Mouse (Mus musculus) MEL-GATA-1-ER (cell line): ENCODE measurements at regions not wholly inside any gene's neighbourhood (a gene's known extent, or its start where the extent isn't known, plus 50 kb on each side); places are given as distances from the start of the nearest gene placed in this dataset.

Source experiments
- DNase-seq: peaks from one replicate; pipeline ENCODE4 v3.0.0-alpha.2; 2012; ENCODE audit warnings: low read depth; ENCODE audit errors: extremely low read depth

DNA sequence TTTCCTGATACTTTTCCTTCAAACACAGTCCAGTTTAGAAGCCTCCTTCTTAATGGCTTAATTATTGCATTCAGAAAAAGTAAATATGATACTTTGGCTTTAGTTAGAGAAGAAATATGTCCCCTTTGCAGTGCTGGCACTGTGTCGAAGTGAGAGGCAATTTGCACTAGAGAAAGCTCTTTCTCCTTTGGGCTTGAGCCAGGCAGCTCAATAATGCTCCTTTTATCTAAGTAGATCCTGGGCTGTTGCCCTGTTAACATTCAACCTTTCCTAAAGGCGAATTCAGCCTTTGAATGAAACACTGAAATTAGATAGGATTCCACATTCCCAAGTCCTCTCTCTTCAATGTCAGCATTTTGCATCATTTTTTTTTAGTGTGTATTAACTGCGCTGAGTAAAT lies 386.5 kb downstream of the Epha4 start:
- no peak for DNase-seq

DNA sequence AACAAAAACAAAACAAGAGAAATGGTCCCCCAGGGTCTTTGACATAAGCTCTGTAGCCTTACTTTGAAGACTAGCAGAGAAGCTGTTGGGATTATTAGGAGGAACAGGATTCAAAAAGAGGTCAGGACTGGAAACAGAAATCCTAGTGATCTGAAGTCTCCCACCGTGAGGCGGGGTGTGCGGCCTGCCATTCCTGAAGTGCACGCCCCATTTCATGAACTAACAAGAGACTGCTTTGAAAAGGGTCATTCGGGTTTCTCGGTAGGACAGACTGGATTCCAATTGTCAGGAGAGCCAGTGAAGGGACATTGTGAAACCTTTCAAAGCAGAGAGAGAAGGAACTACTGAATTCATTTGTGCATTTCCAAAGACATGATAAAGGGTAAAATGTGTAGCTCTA lies 377.2 kb downstream of the Epha4 start:
- no peak for DNase-seq

DNA sequence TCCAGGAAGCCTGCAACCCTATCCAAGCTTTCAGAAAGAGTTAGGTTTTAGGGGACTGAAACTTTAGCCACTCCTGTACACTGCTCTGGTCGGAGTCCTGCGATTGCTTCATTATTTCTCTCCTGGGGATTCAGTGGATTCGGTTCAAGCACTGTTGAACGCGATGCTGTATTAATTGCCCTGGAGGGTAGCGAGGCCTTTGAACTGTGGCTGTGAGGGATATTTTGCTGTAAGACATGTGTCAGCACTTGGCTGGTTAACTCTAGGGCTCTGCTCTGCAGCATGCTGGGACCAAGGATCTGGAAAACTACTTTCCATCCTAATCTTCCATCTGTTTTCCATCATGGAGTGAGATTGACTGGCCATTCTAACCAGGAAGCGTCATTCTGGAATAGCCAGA lies 374.0 kb downstream of the Epha4 start:
- no peak for DNase-seq

DNA sequence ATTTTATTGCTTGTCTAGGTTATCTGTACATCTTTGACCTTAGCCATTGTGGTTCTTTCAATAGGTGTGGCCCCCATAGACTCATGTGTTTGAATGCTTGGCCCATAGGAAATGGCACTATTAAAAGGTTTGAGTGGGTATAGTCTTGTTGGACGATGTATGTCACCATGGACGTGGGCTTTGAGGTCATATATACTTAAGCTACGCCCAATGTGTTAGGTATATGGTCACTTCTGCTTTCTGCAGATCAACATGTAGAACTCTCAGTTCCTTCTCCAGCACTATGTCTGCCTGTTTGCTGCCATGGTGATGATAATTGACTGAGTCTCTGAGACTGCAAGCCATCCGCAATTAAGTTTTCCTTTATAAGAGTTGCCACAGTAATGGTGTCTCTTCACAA lies 366.8 kb downstream of the Epha4 start:
- no peak for DNase-seq

DNA sequence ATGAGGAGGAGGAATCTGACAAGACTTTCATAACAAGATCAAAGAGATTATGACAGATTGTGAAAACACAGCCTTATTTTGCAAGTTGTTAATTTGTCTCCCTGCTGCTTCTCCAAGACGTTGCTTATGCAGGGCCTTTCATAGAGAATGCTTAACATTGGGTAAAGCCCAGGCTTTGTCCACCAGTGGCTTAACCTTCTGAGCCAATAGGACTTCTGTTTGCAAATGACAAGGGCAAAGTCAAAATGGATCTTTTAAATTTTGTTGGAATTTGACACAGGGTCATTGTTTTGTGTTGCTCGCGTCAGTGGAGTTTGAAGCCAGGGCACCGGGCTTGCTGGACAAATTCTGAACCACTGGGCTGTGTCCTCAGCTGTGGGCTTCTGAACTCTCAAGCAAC lies 346.6 kb downstream of the Epha4 start:
- no peak for DNase-seq

DNA sequence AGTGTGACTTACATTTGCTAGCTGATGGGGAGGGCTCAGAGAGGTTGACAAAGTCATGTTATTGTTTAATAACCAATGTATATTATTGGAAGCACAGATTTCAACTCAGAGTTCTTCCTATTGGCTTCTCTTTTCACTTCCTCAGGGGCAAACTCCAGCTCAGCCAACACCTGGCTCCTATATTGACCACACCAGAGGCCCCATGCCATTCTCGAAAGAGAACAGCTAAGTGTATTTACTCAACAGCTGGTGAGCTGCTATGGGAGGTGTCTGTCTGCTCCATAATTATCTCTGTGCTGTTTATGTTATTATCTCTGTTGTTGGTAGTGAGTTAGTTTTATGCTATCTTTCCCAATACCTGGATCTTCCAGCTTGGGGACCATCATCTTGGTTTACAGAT lies 342.4 kb downstream of the Epha4 start:
- DNase-seq, result no peak

DNA sequence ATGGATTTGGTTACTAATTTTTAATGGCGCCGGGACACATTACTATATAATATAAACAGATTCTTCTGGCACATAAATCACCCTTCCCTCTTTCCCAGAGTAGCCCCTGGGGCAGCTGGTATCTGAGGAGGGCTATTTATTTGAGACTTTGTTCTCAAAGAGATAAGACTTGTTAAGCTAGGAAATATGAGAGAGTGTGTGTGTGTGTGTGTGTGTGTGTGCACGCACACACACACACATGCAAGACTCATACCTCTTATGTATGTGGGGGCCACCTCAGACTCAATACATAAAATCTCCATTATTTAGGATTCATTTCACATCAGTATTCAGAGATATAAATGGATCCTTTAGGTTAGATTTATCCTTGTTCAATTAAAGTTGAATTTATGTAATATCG lies 340.1 kb downstream of the Epha4 start:
- no peak for DNase-seq

DNA sequence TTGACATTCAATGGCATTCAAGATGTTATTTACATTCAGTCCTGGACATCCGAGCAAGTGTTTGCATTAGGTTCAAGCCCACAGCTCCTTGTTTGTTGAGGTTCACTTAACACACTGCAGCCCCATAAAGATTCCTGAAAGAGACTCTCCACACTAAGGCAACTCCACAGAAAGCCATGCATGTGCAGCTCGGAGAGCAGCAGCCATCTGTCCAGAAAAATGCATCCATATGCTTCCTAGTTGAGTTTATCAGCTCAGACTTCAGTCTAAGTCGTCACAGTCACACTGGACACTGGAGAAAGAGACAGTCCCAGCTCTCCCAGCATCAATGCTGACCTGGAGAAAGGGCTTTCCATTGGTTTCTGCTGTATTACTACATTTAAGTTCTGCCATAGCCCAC lies 339.7 kb downstream of the Epha4 start:
- no peak for DNase-seq

DNA sequence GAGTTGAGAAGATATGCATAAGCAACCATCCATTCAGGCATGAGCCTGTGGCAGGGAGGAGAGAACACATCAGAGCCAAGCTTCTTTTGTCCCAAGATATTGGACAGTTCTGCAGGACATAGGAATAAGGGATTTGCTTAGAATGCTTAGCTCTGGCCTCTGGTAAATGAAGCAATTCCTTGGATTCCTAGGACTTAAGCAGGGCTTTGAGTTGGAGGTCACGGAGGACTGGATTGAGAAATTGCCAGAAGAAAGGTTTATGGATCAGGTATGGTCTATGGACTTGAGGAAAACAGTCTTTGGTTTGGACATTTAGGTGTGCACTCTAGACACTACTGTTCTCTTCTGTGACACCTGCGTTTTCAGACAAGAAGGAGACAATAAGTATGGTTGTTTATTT lies 338.4 kb downstream of the Epha4 start:
- no peak for DNase-seq

DNA sequence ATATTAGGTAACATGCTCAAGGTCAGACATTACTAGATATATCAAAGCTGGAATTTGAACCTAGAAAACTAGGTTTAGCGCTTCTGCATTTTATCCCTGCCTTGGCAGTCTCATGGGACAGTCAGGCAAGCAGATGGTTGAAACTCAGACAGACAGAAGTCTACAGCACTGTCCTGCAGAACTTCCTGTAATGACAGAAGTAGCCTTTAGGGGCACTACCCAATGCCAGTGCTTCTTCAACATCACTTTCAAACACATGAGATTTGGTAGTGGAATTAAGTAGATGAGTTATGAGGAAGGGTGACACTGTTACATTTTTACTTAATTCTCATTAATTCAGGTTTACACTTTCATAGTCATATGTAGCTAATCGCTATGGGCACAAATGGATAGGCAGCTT lies 330.9 kb downstream of the Epha4 start:
- no peak for DNase-seq

DNA sequence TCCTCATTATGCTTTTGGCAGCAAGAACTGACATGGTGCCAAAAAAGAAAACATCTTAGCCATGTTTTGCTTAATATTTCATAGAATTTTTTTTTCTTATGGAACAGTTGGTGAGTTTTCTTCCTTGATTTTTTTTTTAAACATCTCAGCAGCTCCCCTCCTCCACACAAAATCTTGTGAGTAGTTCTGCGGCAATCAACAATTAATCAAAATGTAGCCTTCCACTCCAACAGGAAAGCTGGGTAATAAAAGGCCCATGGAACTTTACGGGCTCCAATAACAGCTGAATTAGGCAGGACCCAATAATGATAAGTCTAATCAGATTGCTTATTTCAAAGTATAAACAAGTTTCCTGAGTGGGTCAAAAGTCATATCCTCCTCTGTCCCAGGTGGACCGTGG lies 324.7 kb downstream of the Epha4 start:
- no peak for DNase-seq

DNA sequence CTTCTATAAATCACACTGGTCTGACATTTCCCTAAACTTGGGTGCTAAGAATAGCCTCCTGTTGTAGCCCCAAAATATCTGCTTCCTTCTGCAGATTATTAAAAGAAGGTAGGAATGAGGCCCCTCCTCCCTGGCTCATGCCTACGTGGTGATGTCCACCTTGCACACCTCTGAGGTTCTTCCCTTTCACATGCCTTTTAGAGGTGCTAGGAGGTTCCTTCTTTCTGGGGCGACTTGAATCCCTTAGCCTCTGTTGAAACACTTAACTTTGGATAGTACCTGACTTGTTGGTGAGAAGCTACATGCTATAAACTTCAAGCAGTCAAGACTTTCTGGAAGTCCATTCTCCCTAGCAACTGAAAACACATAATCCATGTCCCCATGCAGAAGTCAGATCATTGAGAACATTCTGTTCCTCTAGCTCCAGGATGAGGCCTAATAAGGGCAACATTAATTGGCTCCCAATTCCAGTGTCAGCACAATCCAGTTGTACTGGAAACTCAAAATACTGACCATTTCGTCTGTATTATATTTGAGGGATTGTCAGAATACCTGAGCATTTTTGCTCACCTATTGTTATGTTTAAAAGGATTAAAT lies 313.5 kb downstream of the Epha4 start:
- DNase-seq, result no peak

DNA sequence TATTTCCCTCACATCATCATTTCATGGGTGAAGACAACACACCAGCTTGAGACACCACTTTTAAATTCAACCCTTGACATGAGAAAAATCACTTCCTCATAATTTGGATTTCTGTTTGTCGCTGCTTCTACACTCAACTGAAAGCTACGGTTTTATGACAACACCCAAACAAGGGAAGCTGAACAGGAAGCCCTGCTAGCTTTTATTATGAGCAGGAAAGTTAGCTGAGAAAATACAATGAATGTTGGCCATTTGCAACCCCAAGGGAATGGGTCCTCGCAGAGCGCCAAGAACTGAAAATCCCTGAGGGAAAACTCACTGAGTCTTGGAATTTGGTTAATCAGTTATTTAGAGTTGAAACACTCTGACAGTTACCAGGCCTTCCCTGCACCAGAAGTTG lies 311.9 kb downstream of the Epha4 start:
- DNase-seq, result no peak

DNA sequence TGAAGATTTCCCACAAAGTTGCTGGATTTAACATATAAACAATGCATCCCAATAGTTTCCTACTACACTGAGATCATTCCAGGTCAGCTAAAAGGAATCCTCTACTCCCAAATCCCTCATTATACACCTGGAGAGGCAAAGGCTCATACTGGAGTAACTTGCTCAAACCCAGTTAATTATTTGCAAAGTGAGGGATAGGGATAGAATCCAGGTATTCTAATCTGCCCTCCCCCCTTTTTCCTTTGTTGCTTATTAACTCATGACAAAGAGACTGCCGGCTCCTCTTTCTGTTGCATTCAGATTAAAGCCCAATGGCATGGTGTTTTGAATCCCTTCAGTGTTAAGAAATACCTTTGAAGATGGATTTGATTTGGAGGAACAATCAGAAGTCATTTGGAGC lies 308.4 kb downstream of the Epha4 start:
- no peak for DNase-seq

DNA sequence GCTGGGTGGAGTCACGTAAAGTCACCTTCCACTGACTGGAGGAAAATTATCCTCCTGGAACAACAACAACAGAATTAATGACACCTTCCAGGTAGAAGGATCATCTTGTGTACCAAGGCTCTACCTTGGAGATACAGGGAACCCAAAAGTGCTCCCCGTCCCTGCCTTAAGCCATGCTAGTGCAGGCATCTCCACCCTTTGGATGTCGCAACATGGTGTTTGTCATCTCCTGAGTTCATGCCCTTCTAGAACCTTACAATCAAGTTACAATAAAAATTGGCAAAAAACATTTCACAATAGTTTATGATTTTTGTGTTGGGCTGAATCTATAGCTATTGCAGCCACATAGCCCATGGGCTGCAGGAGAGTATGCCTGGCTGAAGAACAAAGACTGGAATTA lies 305.5 kb downstream of the Epha4 start:
- no peak for DNase-seq

DNA sequence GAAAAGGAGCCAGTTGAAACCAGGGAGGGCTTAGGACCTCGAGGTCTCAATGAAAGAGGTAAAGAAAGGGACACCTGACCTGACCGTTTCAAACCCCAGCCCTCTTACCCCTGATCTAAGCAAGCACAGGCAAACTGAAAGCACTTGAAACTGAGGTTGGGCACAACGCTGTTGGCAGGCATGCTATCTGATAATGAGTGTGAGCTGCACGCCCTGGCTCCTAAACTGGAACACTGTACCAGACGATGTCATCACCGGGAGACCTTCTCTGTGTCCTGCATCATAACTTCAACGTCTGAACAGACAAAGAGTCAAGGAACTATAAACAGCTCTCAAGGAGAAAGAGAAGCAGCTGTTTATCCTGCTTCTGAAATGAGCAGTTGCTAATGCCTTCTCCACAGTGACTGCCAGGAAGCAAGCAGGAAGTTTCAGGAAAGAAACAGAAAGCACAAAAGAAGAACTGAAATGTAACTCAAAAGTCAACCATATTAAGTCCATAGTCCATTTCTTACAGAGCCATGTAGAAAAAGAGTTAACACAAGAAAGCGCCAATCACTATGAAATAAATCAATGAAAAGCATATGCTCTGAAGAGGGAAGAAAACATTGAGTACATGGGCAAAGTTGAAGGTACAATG lies 301.3 kb downstream of the Epha4 start:
- no peak for DNase-seq

DNA sequence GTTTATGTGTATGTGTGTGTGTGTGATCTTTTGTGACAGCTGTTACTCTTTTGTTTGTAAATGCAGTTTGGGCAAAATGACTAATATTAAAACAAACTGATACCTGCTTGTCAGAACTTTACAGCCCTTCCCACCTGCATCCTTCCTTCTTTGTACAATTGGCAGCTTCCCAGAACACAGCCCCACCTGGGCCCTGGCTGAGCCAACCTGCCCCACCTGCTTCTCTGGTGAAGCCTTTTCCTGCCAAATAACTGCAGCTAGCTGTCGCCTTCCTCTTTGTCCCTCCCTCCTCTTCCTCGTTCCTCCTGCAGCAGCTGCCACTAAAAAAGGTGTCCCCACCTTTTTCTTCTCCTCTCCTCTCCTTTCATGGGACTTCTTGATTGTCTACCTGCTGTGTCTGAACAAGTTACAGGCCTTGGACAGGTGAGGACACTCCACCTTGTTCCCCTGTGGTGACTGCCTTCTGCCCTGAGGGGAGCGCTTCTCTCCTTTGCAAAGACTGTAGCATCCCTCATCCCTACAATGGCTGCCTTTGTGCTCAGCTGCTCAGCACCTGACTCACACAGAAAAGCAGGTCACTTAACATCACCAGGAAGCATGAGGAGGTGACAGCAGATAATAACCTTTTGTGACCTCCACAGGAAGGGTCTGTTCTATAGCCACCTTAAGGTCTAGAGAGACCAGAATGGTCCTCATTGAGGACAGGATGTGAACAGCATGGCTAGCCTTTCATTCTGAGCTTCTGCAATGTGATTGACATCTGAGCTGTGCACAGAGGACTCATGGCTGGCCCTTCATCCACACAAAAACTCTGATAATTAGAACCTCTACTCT lies 295.2 kb downstream of the Epha4 start:
- DNase-seq, result no peak

DNA sequence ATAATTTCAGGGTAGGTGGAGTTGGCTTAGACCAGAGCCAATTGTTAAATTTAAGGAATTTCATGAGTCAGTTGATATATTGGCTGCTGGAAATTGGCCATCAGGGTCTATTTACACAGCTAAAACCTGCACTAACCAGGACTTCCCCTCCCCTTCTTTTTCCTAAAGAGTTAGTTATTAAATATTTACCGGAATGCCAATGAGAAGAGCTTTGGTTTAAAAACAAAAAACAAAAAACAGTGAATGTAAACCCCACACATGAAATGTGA lies 294.6 kb downstream of the Epha4 start:
- no peak for DNase-seq

DNA sequence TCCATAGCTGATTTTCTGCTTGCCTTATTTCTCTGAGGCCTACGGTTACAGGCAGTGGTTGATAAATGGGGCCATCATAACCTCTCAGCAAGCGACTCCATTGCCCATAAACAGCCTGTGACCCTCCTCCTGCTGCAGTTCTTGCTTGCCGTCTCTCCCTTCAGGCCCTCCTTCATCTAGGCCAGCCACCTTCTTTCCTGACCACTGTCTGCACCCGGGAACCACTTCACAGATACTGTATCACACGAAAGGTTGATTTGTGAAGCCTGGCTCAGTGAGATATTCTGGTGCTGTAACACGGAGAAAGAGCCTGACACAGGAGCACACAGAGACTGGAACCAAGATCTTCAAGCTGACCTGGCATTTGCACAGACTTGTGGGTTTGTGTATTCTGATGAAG lies 294.1 kb downstream of the Epha4 start:
- no peak for DNase-seq

DNA sequence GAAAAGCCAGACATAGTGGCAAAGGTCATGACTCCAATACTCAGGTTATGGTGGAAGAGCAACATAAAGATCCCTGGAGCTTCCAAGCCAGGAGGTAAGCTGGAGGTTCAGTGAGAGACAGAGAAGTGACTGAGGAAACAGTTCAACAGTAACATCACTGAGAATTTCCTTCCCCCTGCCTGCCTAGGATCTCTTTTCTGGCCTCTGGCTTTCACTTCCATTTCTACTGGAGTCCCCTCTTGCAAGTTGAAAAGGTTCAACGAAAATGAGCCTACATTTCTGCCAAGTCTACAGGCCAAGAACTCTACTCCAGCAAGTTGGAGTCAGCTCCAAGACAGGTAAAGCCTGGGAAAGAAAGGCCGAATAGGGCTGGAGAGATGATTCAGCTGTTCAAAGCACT lies 293.0 kb downstream of the Epha4 start:
- DNase-seq, result no peak

DNA sequence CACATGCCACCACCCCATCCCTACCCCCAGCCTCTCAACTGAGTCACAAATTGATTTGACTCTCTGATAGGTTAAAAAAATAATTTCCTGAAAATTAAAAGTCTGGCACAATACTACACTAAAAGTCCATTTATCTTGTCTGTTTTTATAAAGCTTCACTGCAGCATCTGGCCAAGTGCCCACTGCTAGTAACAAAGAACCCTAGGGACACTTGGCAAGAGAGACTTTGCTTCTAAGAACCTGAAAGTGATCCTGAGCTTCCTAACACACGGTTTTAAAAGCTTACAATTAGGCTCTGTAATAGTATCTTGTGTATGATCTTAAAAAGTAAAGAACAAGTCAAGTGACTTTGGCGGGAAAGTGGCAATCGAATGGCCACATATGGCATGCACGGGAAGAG lies 288.3 kb downstream of the Epha4 start:
- no peak for DNase-seq

DNA sequence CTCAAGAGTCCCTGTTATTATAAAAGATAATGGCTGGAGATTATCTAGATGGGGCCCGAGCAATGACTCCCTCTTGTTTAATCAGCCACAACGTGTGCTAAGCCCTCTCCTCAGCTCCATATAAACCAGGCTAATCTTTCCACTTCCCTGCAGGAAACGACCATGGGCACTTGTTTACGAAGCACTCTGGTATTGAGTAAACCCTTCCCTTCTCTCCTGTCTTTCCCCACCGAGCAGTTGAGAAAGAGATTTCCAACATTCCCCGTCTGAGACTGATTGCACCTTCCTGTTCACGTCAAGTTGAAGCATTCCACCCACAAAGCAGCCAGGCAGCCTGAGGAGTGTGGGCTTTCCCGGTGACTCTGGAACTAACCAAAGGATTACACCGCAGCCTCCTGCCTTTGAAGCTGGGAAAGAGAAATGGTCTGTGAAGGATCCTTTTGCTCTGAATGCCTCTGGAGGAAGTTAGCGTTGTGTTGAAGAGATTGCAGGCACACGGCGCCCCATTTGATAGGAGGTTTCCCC lies 287.8 kb downstream of the Epha4 start:
- no peak for DNase-seq

DNA sequence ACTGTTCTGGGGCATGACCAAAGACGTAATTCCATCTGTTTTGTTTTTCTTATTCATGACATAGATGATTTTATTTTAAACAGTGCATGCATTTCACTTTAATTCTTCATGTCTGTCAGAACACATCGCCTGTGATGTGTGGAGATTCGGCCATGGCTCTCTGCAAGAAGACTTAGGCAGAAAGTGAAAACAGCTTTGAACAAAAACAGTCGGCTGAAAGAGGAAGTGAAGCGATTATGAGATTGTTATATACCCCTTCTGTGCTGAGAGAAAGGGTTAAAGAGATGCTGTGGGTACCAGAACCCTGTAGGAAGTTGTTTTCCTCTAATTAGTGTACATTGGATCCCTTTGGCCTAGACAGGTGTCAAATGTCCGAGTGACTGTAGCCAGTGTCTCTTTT lies 287.1 kb downstream of the Epha4 start:
- no peak for DNase-seq
